Mouse (Mus musculus) megakaryocyte, embryonic 14.5 days (primary cell): ENCODE measurements around the gene Mroh2a.

Experiments used
- FLI1 ChIP-seq: IDR thresholded peaks from 2 replicates; pipeline ENCODE4 v1.6.1; 2012; ENCODE audit warnings: low read length, inconsistent platforms, mixed read lengths
- GATA1 ChIP-seq: IDR thresholded peaks from 3 replicates; pipeline ENCODE4 v1.6.1; 2012; ENCODE audit warnings: mixed read lengths, low read length, inconsistent platforms, borderline replicate concordance

DNA sequence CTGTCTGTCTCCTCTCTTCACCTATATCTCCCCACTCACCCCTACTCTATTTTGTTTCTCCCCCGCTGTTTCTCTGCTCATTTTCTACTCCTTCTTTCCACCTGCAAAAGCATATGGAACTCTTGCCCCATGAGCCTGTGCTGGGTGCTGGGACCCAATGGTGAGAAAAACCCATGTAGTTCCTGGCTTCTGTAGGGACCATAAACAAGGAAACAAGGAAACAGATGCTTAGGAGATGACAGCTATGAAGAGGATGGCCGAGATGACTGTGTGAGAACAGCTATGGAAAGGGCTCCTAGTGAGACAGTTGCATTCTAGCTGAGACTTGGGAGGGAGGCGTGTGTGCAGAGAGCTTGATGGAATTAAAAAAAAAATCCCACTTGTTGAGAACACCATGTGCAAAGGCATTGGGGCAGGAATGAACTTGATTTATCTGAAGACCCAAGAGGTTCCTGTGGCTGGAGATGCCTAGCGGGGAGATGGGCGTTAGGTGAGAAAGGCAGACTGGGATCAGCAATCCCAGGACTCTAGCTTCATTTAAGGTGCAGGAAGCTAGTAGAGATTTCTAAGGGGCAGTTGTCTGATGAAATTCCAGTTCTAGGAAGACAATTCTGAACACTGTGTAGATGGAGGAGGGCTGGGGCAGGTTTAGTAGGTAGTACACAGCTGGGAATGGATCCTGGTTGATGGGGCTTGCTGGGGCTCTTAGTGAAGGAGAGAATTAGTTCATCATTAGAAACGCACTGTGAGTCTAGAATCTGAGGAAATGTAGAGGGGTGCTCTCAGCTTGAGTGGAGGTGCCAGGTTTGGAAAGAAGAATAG, 4.4 kb downstream of the Mroh2a start:
- no peak for TF ChIP-seq GATA1
- no peak for TF ChIP-seq FLI1
